Mouse (Mus musculus) layer of hippocampus, adult 9-11 months (tissue): Measurements from ENCODE around the gene Ppfia4.
"Not testable (repeated sequence)": the region's sequence is repeated elsewhere in the genome, so short reads cannot be mapped to it uniquely, and the experiment has no call there.

Experiments
- DNase-seq: peaks from one replicate; pipeline ENCODE4 v3.0.0; 2022

The Ppfia4 gene

DNA sequence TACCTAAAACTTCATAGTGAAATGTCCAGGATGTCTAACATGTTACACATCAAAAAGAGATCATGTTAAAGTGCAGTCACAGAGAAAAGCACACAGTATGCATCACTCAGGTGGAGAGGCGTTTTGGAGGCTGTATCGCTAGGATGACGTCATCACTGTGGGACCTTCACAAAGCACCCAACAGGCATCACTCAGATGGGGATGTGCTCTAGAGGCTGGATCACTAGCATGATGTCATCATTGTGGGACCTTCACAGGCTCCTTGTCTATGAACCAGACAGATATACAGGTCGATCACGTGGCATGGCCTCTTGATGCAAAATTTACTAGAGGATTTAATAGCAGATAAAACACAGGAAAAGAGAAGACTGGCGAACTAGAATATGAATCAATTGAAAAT is 68.4 kb downstream of the Ppfia4 start:
- no peak for DNase-seq

DNA sequence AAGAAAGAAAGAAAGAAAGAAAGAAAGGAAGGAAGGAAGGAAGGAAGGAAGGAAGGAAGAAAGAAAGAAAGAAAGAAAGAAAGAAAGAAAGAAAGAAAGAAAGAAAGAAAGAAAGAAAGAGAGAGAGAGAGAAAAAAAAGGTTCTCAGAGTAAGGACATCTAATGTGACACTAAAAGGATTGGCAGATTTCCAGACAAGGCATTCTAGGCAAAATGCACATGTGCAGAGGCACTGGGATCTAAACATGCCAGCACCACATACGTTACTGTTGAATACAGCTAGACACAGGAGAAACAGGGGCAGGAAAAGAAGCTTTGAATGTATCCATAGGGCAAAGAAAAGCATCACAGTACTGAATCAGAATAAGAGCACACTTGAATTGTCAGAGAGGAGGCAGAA is 83.0 kb downstream of the Ppfia4 start:
- not testable (repeated sequence) for DNase-seq
